Mouse (Mus musculus) gastrocnemius, adult 8-10 months (tissue): ENCODE measurements around the gene Med16. TPM values are rescaled to one million over a fixed set of nuclear protein-coding genes. Genes with fewer than 3 reads are reported as not detected.
A peak's percentile ranks its signal among the peaks of the same experiment; 100 is the strongest.
"Not testable (repeated sequence)": the region's sequence is repeated elsewhere in the genome, so short reads cannot be mapped to it uniquely, and the experiment has no call there.

ENCODE experiments used
- DNase-seq, 2 experiments: peaks; one replicate each; pipeline ENCODE4 v3.0.0; 2022; ENCODE audit warnings: low spot score in 2 of 2
- total RNA-seq, 4 experiments: library from RNA; stranded (reverse); gene quantifications; 2 replicates each; pipeline ENCODE4 v1.2.4; 2022

Med16 gene
- total RNA-seq, 4 experiments from 2014 or later = 30.8 to 37.1 (median 32.9) TPM

GRCm38 (mm10) chr10:79884938-79885337, 23.8 kb downstream of the Med16 start:
- DNase-seq = not testable (repeated sequence)

- DNase-seq = peak; percentile 53 to 80
These were observed 24.3 kb downstream of the Med16 start for GRCm38 (mm10) chr10:79884446-79884845.

DNA sequence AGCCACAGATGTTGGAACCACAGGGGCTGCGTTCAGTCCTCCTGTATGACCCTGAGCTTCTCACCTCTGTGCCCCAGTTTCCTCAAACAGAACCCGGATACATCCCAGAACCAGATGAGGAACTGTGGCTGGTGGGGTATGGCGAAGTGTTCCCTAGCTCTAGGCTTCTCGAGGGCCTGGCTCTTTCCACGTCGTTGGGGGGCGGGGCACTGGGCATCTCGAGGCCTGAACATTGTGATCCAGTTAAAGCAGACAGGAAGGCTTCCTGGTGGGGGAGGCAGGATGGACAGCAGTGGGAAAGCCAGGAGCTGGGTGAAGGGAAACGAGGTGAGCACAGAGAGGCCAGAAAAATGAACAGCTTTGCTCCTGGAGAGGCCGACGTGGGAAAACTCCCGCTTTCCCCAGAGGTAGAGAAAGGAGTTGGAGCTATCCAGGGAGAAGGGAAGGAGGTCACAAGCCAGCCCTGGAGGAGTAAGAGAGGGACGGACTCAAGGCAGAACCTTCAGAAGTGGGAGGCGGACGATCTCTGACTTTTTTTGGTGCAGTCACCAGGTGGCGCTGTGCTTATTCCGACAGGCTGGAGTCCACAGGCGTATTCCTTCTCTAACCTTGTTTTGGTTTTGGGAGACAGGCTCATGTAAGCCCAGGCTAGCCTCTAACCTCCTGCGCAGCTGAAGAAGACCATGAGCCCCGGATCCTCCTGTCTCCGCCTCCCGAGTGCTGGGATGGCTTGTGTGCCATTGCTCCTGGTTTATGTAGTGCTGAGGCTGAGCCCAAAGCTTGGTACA, 25.2 kb downstream of the Med16 start:
- peak; percentile 62 to 76 for DNase-seq

DNA sequence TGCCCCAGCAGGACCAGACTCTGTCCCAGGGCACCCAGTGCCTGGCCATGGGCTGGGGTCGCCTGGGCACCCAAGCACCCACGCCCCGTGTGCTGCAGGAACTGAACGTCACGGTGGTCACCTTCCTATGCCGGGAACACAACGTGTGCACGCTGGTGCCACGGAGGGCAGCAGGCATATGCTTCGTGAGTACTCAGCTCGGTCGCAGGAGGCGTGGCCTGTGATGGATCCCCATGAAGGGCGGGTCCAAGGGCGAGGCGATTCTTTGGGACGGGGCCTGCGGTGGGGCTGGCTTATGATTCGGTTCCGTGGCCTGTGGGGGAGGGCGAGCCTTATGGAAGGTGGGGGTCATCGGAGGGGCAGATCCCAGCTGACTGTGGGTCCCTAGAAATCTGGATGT, 26.7 kb downstream of the Med16 start:
- DNase-seq = no peak

GRCm38 (mm10) chr10:79880721-79881120, 28.0 kb downstream of the Med16 start:
- DNase-seq = no peak

- DNase-seq = no peak
These were observed 29.2 kb downstream of the Med16 start for GRCm38 (mm10) chr10:79879527-79879926.

DNA sequence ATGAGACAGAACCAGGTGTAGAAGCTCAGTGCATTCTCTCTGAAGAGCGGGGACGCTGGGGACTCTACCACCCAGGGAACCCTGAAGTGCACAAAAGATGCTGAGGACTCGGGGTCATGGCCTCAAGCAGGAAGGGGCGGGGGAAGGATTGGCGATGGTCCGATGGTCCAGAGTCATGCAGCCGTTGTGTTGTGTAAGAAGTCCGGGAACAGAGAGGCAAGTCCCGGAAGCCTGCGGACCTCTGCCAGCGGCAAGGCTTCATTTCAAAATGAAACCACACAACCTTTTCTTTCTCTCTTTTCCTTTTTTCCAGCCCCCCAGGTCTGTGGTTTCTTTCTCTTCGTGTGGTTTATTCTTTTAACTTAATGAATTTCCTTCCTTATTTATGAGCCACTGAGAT, 31.0 kb downstream of the Med16 start:
- peak; percentile 48 to 61 for DNase-seq

GRCm38 (mm10) chr10:79877174-79877573, 31.5 kb downstream of the Med16 start:
- no peak for DNase-seq

DNA sequence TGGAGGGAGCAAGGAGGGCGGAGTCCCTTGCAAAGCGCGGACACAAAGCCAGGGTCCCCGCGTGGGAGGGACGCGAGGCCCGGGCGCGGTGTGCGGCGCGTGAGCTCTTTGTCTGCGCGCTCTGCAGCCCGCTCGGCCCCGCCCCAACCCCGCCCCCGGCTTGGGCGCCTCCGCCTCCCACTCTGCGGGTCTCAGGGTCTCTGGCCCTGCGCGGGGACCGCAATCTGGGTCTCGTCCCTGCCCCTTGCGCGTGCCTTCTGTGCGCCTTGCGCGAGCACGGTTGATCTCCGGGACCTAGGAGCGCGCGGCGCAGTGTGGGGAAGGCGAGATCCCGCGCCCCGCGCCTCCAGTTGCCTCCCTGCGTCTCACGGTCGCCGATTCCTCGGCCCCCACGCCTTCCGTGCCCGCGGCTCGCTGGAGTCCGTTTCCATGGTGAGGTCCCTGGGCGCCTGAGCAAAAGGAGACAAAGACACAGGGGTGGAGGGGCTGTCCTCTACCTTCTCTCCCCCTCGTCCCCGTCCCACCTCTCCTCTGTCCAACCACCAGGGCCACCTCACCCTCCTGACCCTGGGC, 34.3 kb downstream of the Med16 start, which contains the start of the genes Prtn3 and Plppr3:
Gene Prtn3, plus strand, starts transcription at position 187 of the 573 bp plus-strand sequence.
Gene Plppr3, minus strand, starts transcription at position 345 of the 573 bp plus-strand sequence.
- no peak for DNase-seq

GRCm38 (mm10) chr10:79873715-79874289, 34.9 kb downstream of the Med16 start:
- DNase-seq = no peak

DNA sequence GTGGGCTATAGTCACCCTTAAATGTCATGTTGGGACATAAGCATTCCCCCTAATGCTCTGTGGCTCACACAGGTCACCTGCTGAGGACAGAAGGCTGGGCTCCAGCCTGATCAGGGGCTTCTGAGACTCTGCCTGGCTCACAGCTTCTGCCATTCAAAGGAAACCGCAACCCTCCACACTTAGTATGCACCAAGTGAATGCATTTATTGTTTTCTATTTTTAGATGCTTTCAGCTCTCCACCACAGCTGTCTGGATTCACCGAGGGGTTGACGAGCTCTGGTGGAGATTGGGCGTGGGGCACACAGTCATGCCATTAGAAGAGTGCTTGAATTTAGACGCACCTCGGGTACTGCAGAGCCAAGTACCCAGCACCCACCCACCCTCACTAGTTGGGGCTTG, 35.4 kb downstream of the Med16 start:
- no peak for DNase-seq

GRCm38 (mm10) chr10:79872862-79873261, 35.9 kb downstream of the Med16 start:
- no peak for DNase-seq

- no peak for DNase-seq
These were observed 36.9 kb downstream of the Med16 start for GRCm38 (mm10) chr10:79871845-79872244.

DNA sequence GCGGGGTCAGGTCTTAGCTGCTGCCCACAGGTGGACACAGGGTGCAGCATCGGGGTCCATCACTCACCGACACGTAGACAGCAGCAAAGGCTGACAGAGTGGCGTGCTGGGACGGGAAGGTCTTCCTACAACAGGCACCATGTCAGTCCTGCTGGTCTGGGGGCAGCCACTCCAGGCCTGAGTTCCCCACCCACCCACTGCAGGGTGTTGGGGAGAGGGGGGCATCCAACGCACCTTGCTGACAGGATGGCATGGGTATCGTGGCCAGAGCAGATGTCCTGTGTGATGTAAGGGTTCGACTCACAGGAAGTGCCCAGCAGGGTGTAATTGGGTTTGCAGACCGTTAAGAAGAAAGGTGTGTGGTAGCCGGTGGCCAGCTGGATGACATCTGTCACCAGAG, 42.1 kb downstream of the Med16 start:
- DNase-seq = no peak

DNA sequence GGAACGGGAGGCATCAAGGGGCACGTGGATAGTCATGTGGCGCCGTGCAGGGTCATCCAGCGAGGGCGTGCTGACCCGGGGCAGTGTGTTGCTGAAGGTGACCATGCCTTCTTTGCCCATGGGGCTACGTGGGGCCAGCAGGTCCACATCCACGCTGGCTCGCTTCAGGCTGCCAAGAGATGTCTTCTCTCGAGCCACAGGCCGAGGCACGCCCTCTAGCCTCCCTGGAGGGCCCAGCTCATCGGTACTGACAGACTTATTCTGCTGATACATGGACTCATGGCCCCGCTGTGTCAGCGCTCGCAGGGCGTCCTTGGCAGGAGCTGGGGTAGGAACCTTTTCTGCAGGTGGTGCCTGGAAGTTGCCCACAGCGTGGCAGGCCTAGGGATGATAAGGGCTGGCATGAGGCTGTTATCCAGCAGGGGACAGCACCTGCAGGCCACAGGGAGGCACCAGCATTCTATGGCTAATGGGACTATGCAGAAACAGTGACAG, 42.9 kb downstream of the Med16 start:
- DNase-seq = no peak

GRCm38 (mm10) chr10:79865189-79865601, 43.5 kb downstream of the Med16 start:
- DNase-seq = no peak

DNA sequence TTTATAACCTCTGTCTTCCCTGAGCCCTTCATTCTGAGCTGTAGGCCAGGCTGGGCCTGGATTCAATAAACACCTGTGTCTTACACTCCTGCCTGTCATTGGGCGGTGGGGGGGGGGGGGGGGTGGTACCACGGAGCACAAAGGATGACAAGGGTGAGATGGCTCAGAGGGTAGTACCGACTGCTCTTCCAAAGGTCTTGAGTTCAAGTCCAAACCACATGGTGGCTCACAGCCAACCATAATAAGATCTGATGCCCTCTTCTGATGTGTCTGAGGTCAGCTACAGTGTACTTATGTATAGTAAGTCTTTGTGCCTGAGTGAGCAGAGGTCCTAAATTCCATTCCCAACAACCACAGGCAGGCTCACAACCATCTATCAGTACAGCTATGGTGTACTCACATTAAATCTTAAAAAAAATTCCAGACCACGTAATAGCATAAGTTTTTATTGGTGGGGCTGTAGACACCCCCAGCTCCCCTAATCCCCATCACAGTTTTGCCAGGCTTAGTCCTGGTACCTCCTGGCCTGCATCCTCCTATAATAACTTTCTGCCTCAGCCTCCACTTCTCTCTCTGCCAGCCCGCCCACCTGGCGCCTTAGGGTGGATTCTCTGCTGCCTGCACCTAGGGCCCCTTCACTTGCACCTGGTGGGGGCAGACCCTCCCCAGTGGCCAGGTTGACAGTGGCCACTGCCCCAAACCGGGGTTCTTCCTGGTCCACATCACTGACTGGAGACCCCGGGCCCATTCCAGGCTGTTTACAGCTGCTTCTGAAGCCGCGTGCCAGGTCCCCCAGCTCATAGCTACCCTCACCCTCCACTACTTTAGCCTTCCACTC, 44.2 kb downstream of the Med16 start:
- no peak for DNase-seq

GRCm38 (mm10) chr10:79862925-79863324, 45.8 kb downstream of the Med16 start:
- no peak for DNase-seq

- no peak for DNase-seq
These were observed 46.5 kb downstream of the Med16 start for GRCm38 (mm10) chr10:79862049-79862788.

- no peak for DNase-seq
These were observed 47.3 kb downstream of the Med16 start for GRCm38 (mm10) chr10:79861230-79862048.
